Mouse (Mus musculus) heart, embryonic 14.5 days (tissue): ENCODE results near the gene Mpp2. TPM values are rescaled to one million over a fixed set of nuclear protein-coding genes. Genes with fewer than 3 reads are reported as not detected.
A peak's percentile ranks its signal among the peaks of the same experiment; 100 is the strongest.

Source experiments
- ATAC-seq: fragments of 200-750 bp; cut with Nextera tagmentation; 2 replicates; pipeline ENCODE4 v1.8.0; 2017; ENCODE audit warnings: low read depth, moderate TSS enrichment; ENCODE audit not compliant: insufficient number of reproducible peaks, insufficient read depth, low FRiP score
- H3K27ac ChIP-seq, 2 experiments: fragments of 200-500 bp in 1 of 2; fragments of 300-500 bp in 1 of 2; sonication (generic) in 1 of 2; replicated peaks in 1 of 2; 2 replicates each; pipeline ENCODE4 v1.5.1; 2012 to 2014; ENCODE audit warnings: low read depth in 2 of 2, low read length in 2 of 2, control low read depth in 1 of 2, mild to moderate bottlenecking in 1 of 2, mixed read lengths in 1 of 2; ENCODE audit not compliant: control insufficient read depth in 1 of 2, insufficient read depth in 1 of 2
- H3K27me3 ChIP-seq: fragments of 300-500 bp; sonication (generic); 2 replicates; pipeline ENCODE4 v1.6.1; 2014; ENCODE audit warnings: mild to moderate bottlenecking, low read length, control low read depth; ENCODE audit not compliant: control insufficient read depth, insufficient read depth
- H3K36me3 ChIP-seq: fragments of 300-500 bp; sonication (generic); 2 replicates; pipeline ENCODE4 v1.6.1; 2014; ENCODE audit warnings: mild to moderate bottlenecking, control low read depth, low read length, mixed read lengths; ENCODE audit not compliant: control insufficient read depth, insufficient read depth
- H3K4me1 ChIP-seq, 2 experiments: fragments of 200-500 bp in 1 of 2; fragments of 300-500 bp in 1 of 2; sonication (generic) in 1 of 2; 2 replicates each; pipeline ENCODE4 v1.6.1; 2012 to 2014; ENCODE audit warnings: low read length in 2 of 2, control low read depth in 1 of 2, mixed read lengths in 1 of 2; ENCODE audit not compliant: control insufficient read depth in 2 of 2, insufficient read depth in 2 of 2
- H3K4me2 ChIP-seq: fragments of 300-500 bp; sonication (generic); 2 replicates; pipeline ENCODE4 v1.6.1; 2014; ENCODE audit warnings: mild to moderate bottlenecking, low read length
- H3K4me3 ChIP-seq, 2 experiments: fragments of 200-500 bp in 1 of 2; fragments of 300-500 bp in 1 of 2; sonication (generic) in 1 of 2; 2 replicates each; pipeline ENCODE4 v1.5.1; 2012 to 2014; ENCODE audit warnings: low read length in 2 of 2, mild to moderate bottlenecking in 2 of 2, control low read depth in 1 of 2, low read depth in 1 of 2, moderate library complexity in 1 of 2; ENCODE audit not compliant: control insufficient read depth in 1 of 2, insufficient read depth in 1 of 2
- H3K9ac ChIP-seq: fragments of 300-500 bp; sonication (generic); 2 replicates; pipeline ENCODE4 v1.6.1; 2014; ENCODE audit warnings: mild to moderate bottlenecking, low read length
- H3K9me3 ChIP-seq: fragments of 300-500 bp; sonication (generic); 2 replicates; pipeline ENCODE4 v1.6.1; 2016; ENCODE audit warnings: low read length, control low read depth; ENCODE audit not compliant: control insufficient read depth
- WGBS: fragments of 180-500 bp; shearing (Covaris S2); extraction: QIAGEN DNeasy Blood & Tissue Kit; methylation state at CpG from one replicate; pipeline ENCODE4 v1.1.7; 2014; 5-methylcytosine and 5-hydroxymethylcytosine counted together
- polyA plus RNA-seq: library from polyadenylated mRNA; unstranded; fragments of >200 nt; fragmentation: Nextera tagmentation; extraction: Ambion mirVana; gene quantifications from 2 replicates; pipeline ENCODE4 v1.2.1, GENCODE M21; 2014

Mpp2 gene
- polyA plus RNA-seq, 1 experiment from 2014 or later = 6.0 TPM

GRCm38 (mm10) chr11:102028087-102028816 lies 60.1 kb downstream of the Mpp2 start, which contains the start of gene Mpp3:
Gene Mpp3 (minus strand): TSS chr11:102028461.
- Histone ChIP-seq H3K27me3 (peaks cover 3% of the 10 kb centered on the region; the same call in 1 of the 2 replicates), H3K9me3 (no peaks in the 10 kb centered on the region), H3K27ac (no peak within 1 kb of the TSS; a peak in 1 of 4 replicates), H3K4me2 (peak within 1 kb of the TSS; percentile 98), H3K36me3 (no peaks in the 10 kb centered on the region), H3K9ac (peak within 1 kb of the TSS; percentile 76), H3K4me1 (peaks cover 4 to 13% of the 10 kb centered on the region in 2 experiments; a peak in 3 of 4 replicates), H3K4me3 (peak within 1 kb of the TSS; percentile 71 to 81)
- WGBS = 71% methylated on average over 6 of the region's 6 CpGs
- ATAC-seq = no peak

DNA sequence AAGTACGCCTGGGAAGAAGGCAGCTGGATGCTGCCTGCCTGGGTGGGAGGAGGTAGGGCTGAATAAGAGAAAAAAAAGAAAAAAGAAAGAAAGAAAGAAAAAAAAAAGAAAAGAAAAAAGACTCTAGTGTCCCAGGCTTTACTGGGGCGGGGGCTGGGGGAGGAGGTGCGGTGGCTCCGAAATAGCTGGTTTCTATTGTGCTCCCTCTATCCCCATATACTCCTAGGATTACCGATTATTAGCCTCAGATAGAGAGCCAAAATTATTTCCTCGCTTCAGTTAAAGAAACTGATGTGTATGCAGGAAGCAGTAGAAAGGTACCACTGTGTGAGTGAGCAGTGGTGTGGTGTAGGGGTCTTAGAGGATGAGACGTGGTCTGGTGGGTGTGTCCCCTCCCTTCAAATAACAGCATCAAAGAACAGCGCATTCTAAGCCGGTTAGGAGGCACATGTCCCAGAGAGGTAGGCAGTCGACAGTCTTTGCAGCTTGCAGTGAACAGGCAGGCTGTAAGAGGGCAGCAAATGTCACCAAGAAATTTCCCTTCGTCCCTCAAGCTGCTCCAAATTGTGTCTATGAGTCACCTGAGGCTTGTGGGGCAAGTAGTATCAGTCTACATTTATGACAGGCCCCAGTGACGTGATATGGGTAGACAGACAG lies 60.8 kb downstream of the Mpp2 start:
- H3K4me1 ChIP-seq = peaks cover 4 to 13% of the 10 kb centered on the region in 2 experiments; a peak in 3 of 4 replicates
- ATAC-seq = no peak
- H3K4me2 ChIP-seq = peak overlapping the region; percentile 98
- H3K27ac ChIP-seq = no peak overlapping the region; a peak in 1 of 4 replicates
- peak overlapping the region; percentile 71 to 81 for H3K4me3 ChIP-seq
- peak overlapping the region; percentile 76 for H3K9ac ChIP-seq
- WGBS = 6% methylated on average over 12 of the region's 12 CpGs
- H3K9me3 ChIP-seq = no peaks in the 10 kb centered on the region
- no peaks in the 10 kb centered on the region for H3K36me3 ChIP-seq
- H3K27me3 ChIP-seq = peaks cover 3% of the 10 kb centered on the region; the same call in 1 of the 2 replicates

DNA sequence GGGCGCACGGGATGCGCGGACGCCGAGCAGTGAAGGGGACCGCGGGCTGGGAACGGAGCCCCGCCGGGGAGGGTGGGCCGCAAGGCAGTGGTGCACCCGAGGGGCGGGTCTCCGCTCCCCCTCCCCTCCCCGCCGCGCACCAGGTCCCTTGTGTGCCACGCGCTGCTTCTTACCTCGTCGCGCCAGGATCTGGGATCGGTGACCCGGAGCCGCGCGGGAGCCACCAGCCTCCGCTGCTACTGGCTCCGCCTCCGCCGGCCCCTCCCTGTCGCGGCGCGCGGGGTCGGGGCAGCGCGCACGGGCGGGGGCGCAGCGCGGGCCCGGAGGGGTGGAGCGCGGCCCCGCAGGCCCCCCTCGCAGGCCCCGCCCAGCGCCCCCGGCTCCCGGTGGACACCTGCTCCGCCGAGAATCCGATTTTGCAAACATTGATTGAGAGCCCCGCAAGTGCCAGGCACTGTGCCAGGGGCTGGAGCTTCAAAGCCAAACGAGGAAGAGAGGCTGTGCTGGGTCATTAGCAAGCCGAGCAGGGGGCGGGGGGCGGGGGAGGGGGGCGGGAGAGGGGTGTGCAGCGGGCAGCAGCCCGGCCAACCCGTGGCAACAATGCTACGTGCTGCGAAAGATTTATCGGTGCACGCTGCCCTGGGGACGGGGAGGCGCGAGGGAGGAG lies 61.5 kb downstream of the Mpp2 start:
- Histone ChIP-seq H3K36me3 (no peaks in the 10 kb centered on the region), H3K27ac (peak overlapping the region in 1 of 2 experiments; percentile 28; a peak in 2 of 4 replicates), H3K4me1 (peaks cover 4 to 13% of the 10 kb centered on the region in 2 experiments; a peak in 3 of 4 replicates), H3K4me3 (peak overlapping the region; percentile 71 to 81), H3K27me3 (peaks cover 3% of the 10 kb centered on the region; the same call in 1 of the 2 replicates), H3K9me3 (no peaks in the 10 kb centered on the region), H3K9ac (peak overlapping the region; percentile 76), H3K4me2 (peak overlapping the region; percentile 98)
- ATAC-seq = peak; percentile 80
- WGBS = 1% methylated on average over 48 of the region's 73 CpGs

GRCm38 (mm10) chr11:102025991-102026660 lies 62.2 kb downstream of the Mpp2 start:
- Histone ChIP-seq H3K4me3 (peak overlapping the region; percentile 71 to 81), H3K27me3 (peaks cover 3% of the 10 kb centered on the region; the same call in 1 of the 2 replicates), H3K4me1 (peaks cover 4 to 13% of the 10 kb centered on the region in 2 experiments; a peak in 3 of 4 replicates), H3K4me2 (peak overlapping the region; percentile 98), H3K36me3 (no peaks in the 10 kb centered on the region), H3K9me3 (no peaks in the 10 kb centered on the region), H3K27ac (peak overlapping the region in 1 of 2 experiments; percentile 28; a peak in 1 of 4 replicates), H3K9ac (peak overlapping the region; percentile 76)
- 4% methylated on average over 23 of the region's 23 CpGs for WGBS
- no peak for ATAC-seq

DNA sequence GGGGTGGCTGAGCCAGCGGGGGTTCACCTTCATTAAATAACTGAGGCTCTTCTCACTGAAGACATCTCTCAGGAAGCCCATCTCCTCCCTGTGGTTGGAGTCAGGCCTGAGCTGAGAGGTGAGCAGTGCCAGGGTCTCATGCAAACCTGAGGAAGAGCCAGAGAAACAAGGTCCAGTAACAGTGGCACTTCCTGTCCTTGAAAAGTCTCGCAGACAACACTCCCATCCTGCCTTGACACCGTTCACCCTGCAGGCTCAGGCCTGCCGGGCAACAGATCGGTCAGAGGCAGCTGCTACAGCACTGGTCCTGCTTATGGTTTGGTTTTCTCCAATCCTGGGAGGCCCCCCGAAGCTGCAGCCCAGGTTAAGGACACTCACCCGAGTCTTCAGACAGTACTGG lies 63.0 kb downstream of the Mpp2 start:
- H3K4me2 ChIP-seq = peak overlapping the region; percentile 4; the same call in 1 of the 2 replicates
- no peak overlapping the region for H3K4me3 ChIP-seq

DNA sequence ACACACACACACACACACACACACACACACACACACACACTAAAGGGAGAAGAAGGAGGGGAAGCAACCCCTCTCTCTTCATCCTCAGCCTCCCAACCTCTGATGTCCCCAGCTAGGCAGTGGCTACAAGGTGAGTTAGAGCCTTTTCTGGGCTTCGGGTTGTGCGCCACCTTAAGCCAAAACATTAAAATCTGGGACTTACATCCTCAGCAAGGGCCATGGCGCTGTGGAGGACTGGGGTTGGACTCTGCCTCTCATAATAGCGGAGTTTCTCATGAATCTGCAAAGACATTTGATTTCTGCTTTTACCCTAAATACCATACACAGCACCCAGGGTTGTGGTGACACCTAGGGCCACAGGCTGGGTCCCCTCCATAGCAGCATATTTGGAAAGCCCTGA lies 63.4 kb downstream of the Mpp2 start:
- Histone ChIP-seq H3K4me1 (peaks cover 4 to 13% of the 10 kb centered on the region in 2 experiments; a peak in 3 of 4 replicates), H3K27ac (no peak overlapping the region), H3K9ac (no peak overlapping the region), H3K9me3 (no peaks in the 10 kb centered on the region), H3K4me3 (no peak overlapping the region), H3K4me2 (no peak overlapping the region), H3K36me3 (no peaks in the 10 kb centered on the region), H3K27me3 (peaks cover 3% of the 10 kb centered on the region; the same call in 1 of the 2 replicates)
- no peak for ATAC-seq
- WGBS = 88% methylated on average over 4 of the region's 4 CpGs

More for the DNA sequence above, 63.0 kb downstream of the Mpp2 start:
- H3K9ac ChIP-seq = no peak overlapping the region
- H3K9me3 ChIP-seq = no peaks in the 10 kb centered on the region
- peaks cover 4 to 13% of the 10 kb centered on the region in 2 experiments; a peak in 3 of 4 replicates for H3K4me1 ChIP-seq
- 45% methylated on average over 7 of the region's 7 CpGs for WGBS
- H3K27me3 ChIP-seq = peaks cover 3% of the 10 kb centered on the region; the same call in 1 of the 2 replicates
- no peaks in the 10 kb centered on the region for H3K36me3 ChIP-seq
- ATAC-seq = no peak
- no peak overlapping the region for H3K27ac ChIP-seq
